Mouse (Mus musculus) MEL (cell line): ENCODE results near the gene Fastk. TPM values are rescaled to one million over a fixed set of nuclear protein-coding genes. Genes with fewer than 3 reads are reported as not detected.
A peak's percentile ranks its signal among the peaks of the same experiment; 100 is the strongest.

Source experiments
- DNase-seq: peaks from one replicate; pipeline ENCODE4 v3.0.0; 2011; ENCODE audit warnings: low read depth, low spot score
- H3K27ac ChIP-seq: 2 replicates; pipeline ENCODE4 v1.5.1; 2012; ENCODE audit warnings: low read depth, mild to moderate bottlenecking, control low read depth, low read length, moderate library complexity; ENCODE audit not compliant: control insufficient read depth
- H3K27me3 ChIP-seq, 2 experiments: fragments of 150-350 bp in 1 of 2; sonication (generic) in 1 of 2; 2 replicates each; pipeline ENCODE4 v1.6.1; 2012; ENCODE audit warnings: low read length in 2 of 2, mild to moderate bottlenecking in 2 of 2, improper control_type of control experiment in 1 of 2, moderate library complexity in 1 of 2; ENCODE audit not compliant: insufficient read depth in 2 of 2, control insufficient read depth in 1 of 2
- H3K36me3 ChIP-seq, 2 experiments: 2 replicates each; pipeline ENCODE4 v1.6.1; 2012 to 2014; ENCODE audit warnings: low read length in 2 of 2, improper control_type of control experiment in 1 of 2, inconsistent platforms in 1 of 2, mild to moderate bottlenecking in 1 of 2; ENCODE audit not compliant: insufficient read depth in 2 of 2, control insufficient read depth in 1 of 2
- H3K4me1 ChIP-seq, 2 experiments: fragments of 150-350 bp in 1 of 2; sonication (generic) in 1 of 2; 2 replicates each; pipeline ENCODE4 v1.6.1; 2012; ENCODE audit warnings: low read length in 2 of 2, improper control_type of control experiment in 1 of 2, mild to moderate bottlenecking in 1 of 2; ENCODE audit not compliant: insufficient read depth in 2 of 2, control insufficient read depth in 1 of 2
- H3K4me3 ChIP-seq, 2 experiments: fragments of 150-350 bp in 1 of 2; sonication (generic) in 1 of 2; 2 replicates each; pipeline ENCODE4 v1.5.1; 2012; ENCODE audit warnings: low read depth in 2 of 2, low read length in 2 of 2, mild to moderate bottlenecking in 2 of 2, moderate library complexity in 2 of 2, control low read depth in 1 of 2, improper control_type of control experiment in 1 of 2; ENCODE audit not compliant: control insufficient read depth in 1 of 2, insufficient read depth in 1 of 2
- H3K79me2 ChIP-seq: 2 replicates; pipeline ENCODE4 v1.6.1; 2012; ENCODE audit warnings: mild to moderate bottlenecking, low read length, moderate library complexity; ENCODE audit not compliant: control insufficient read depth, poor library complexity, insufficient read depth
- H3K9ac ChIP-seq: 2 replicates; pipeline ENCODE4 v1.6.1; 2012; ENCODE audit warnings: low read depth, mild to moderate bottlenecking, control low read depth, low read length, moderate library complexity; ENCODE audit not compliant: control insufficient read depth, poor library complexity, severe bottlenecking
- H3K9me3 ChIP-seq: fragments of 150-350 bp; sonication (generic); replicated peaks from 2 replicates; pipeline ENCODE4 v1.6.1; 2012; ENCODE audit warnings: mild to moderate bottlenecking, low read length, improper control_type of control experiment, moderate library complexity; ENCODE audit not compliant: insufficient read depth
- BHLHE40 ChIP-seq: IDR thresholded peaks from 2 replicates; pipeline ENCODE4 v1.6.1; 2012; ENCODE audit warnings: low read depth, mild to moderate bottlenecking, inconsistent platforms, low read length, improper control_type of control experiment, borderline replicate concordance
- GATA1 ChIP-seq: IDR thresholded peaks from 2 replicates; pipeline ENCODE4 v1.6.1; 2011; ENCODE audit warnings: low read depth, low read length, improper control_type of control experiment
- KAT2A ChIP-seq: conservative IDR thresholded peaks from 2 replicates; pipeline ENCODE4 v1.6.1; 2012; ENCODE audit warnings: low read depth, low read length, improper control_type of control experiment, inconsistent platforms
- MAX ChIP-seq: IDR thresholded peaks from 2 replicates; pipeline ENCODE4 v1.6.1; 2011; ENCODE audit warnings: low read length, improper control_type of control experiment
- MAZ ChIP-seq: IDR thresholded peaks from 2 replicates; pipeline ENCODE4 v1.6.1; 2012; ENCODE audit warnings: low read depth, mild to moderate bottlenecking, inconsistent platforms, low read length, improper control_type of control experiment
- MXI1 ChIP-seq: IDR thresholded peaks from 2 replicates; pipeline ENCODE4 v1.6.1; 2011; ENCODE audit warnings: mild to moderate bottlenecking, low read depth, low read length, improper control_type of control experiment
- MYB ChIP-seq: IDR thresholded peaks from 2 replicates; pipeline ENCODE4 v1.6.1; 2011; ENCODE audit warnings: mild to moderate bottlenecking, low read depth, low read length, improper control_type of control experiment
- MYC ChIP-seq: IDR thresholded peaks from 2 replicates; pipeline ENCODE4 v1.6.1; 2011; ENCODE audit warnings: low read depth, mild to moderate bottlenecking, low read length, improper control_type of control experiment, moderate library complexity
- NELFE ChIP-seq: IDR thresholded peaks from 2 replicates; pipeline ENCODE4 v1.6.1; 2011; ENCODE audit warnings: low read depth, low read length, improper control_type of control experiment
- POLR2A ChIP-seq, 2 experiments: IDR thresholded peaks; 2 replicates each; pipeline ENCODE4 v1.6.1; 2011 to 2012; ENCODE audit warnings: low read length in 2 of 2, mild to moderate bottlenecking in 2 of 2, control low read depth in 1 of 2, improper control_type of control experiment in 1 of 2, low read depth in 1 of 2, moderate library complexity in 1 of 2; ENCODE audit not compliant: control insufficient read depth in 1 of 2, insufficient read depth in 1 of 2, poor library complexity in 1 of 2
- POLR2AphosphoS2 ChIP-seq: IDR thresholded peaks from 2 replicates; pipeline ENCODE4 v1.6.1; 2011; ENCODE audit warnings: low read length, improper control_type of control experiment
- RAD21 ChIP-seq: IDR thresholded peaks from 2 replicates; pipeline ENCODE4 v1.6.1; 2011; ENCODE audit warnings: mild to moderate bottlenecking, low read depth, low read length, improper control_type of control experiment
- RCOR1 ChIP-seq: IDR thresholded peaks from 2 replicates; pipeline ENCODE4 v1.6.1; 2012; ENCODE audit warnings: low read depth, mild to moderate bottlenecking, inconsistent platforms, low read length, improper control_type of control experiment
- SIN3A ChIP-seq: IDR thresholded peaks from 2 replicates; pipeline ENCODE4 v1.6.1; 2012; ENCODE audit warnings: low read length, improper control_type of control experiment, inconsistent platforms
- TAL1 ChIP-seq: IDR thresholded peaks from 2 replicates; pipeline ENCODE4 v1.6.1; 2012; ENCODE audit warnings: mild to moderate bottlenecking, inconsistent platforms, low read length, moderate library complexity, mixed read lengths
- UBTF ChIP-seq: IDR thresholded peaks from 2 replicates; pipeline ENCODE4 v1.6.1; 2012; ENCODE audit warnings: low read depth, mild to moderate bottlenecking, inconsistent platforms, low read length, improper control_type of control experiment, moderate library complexity, borderline replicate concordance; ENCODE audit not compliant: insufficient read depth
- USF1 ChIP-seq: IDR thresholded peaks from 2 replicates; pipeline ENCODE4 v1.6.1; 2014; ENCODE audit warnings: low read depth, mild to moderate bottlenecking, inconsistent platforms, low read length, improper control_type of control experiment, moderate library complexity
- USF2 ChIP-seq, 2 experiments: IDR thresholded peaks; 2 replicates each; pipeline ENCODE4 v1.6.1; 2011 to 2012; ENCODE audit warnings: improper control_type of control experiment in 2 of 2, low read length in 2 of 2, borderline replicate concordance in 1 of 2, inconsistent platforms in 1 of 2, low read depth in 1 of 2, mild to moderate bottlenecking in 1 of 2; ENCODE audit not compliant: insufficient read depth in 1 of 2
- ZKSCAN1 ChIP-seq: IDR thresholded peaks from 2 replicates; pipeline ENCODE4 v1.6.1; 2012; ENCODE audit warnings: low read depth, mild to moderate bottlenecking, inconsistent platforms, low read length, improper control_type of control experiment, moderate library complexity
- ZMIZ1 ChIP-seq: IDR thresholded peaks from 2 replicates; pipeline ENCODE4 v1.6.1; 2012; ENCODE audit warnings: low read depth, mild to moderate bottlenecking, inconsistent platforms, low read length, improper control_type of control experiment, moderate library complexity
- polyA plus RNA-seq, 2 experiments: library from polyadenylated mRNA; stranded (reverse) in 1 of 2; unstranded in 1 of 2; fragments of >175 nt in 1 of 2; fragments of >200 nt in 1 of 2; gene quantifications; 2 replicates each; pipeline versions ENCODE4 v1.2.1 to v1.2.4; 2012; ENCODE audit warnings: low replicate concordance in 2 of 2, low read depth in 1 of 2; ENCODE audit not compliant: insufficient read length in 2 of 2, insufficient read depth in 1 of 2, missing spikeins in 1 of 2
- total RNA-seq: library from RNA; depleted of rRNA; stranded (reverse); fragments of 300-350 nt; gene quantifications from 2 replicates; pipeline ENCODE4 v1.2.3, GENCODE M21; 2012

Gene Fastk
- total and polyA plus RNA-seq, 3 experiments: 111 to 273 (median 228) TPM

GRCm38 (mm10) chr5:24424004-24424781 lies 20.9 kb downstream of the Fastk start:
- TF ChIP-seq KAT2A (no peak), TAL1 (no peak), UBTF (no peak), SIN3A (peak; percentile 75), USF1 (peak; percentile 11; the same call in 1 of the 2 replicates), MYC (peak; percentile 85), RAD21 (no peak), MXI1 (peak; percentile 93), ZKSCAN1 (no peak), POLR2AphosphoS2 (peak; percentile 55), NELFE (no peak; the same call in 1 of the 2 replicates), POLR2A (IDR thresholded peaks at IDR 0.05; ENCODE audit: control insufficient read depth in 1 of 2, insufficient read depth in 1 of 2, low read depth in 1 of 2, low read length in 2 of 2, poor library complexity in 1 of 2) (peak in 1 of 2 experiments; percentile 54; a peak in 2 of 4 replicates), ZMIZ1 (peak; percentile 30; the same call in 1 of the 2 replicates), RCOR1 (peak; percentile 46; the same call in 1 of the 2 replicates), MAZ (0 out of 2 replicates have a peak, but pooled peaks have one; percentile 19), MYB (peak; percentile 62; the same call in 1 of the 2 replicates), MAX (peak; percentile 67; the same call in 1 of the 2 replicates), GATA1 (no peak), USF2 (IDR thresholded peaks at IDR 0.05; ENCODE audit: borderline replicate concordance in 1 of 2, insufficient read depth in 1 of 2, low read depth in 1 of 2, low read length in 2 of 2) (0 out of 4 replicates have a peak, but pooled peaks of 1 of the 2 experiments have one; percentile 17), BHLHE40 (0 out of 2 replicates have a peak, but pooled peaks have one; percentile 0)
- Histone ChIP-seq H3K4me3 (peak overlapping the region; percentile 59 to 70), H3K79me2 (peaks cover 14% of the 10 kb centered on the region), H3K4me1 (peaks cover 6 to 22% of the 10 kb centered on the region in 2 experiments), H3K36me3 (peaks cover 0 to 17% of the 10 kb centered on the region in 2 experiments; a peak in 2 of 4 replicates), H3K9me3 (no peaks in the 10 kb centered on the region), H3K27me3 (no peaks in the 10 kb centered on the region), H3K9ac (peak overlapping the region; percentile 78), H3K27ac (peak overlapping the region; percentile 60)
- DNase-seq: peak; percentile 71
